In genomic region chr10:40029610-40030009, GRCm38 (mm10) we compare ENCODE assay signal across 17 mouse cellular contexts. TPM values are rescaled to one million over a fixed set of nuclear protein-coding genes. Genes with fewer than 3 reads are reported as not detected.
"Had no signal": no experiment of that assay in that cellular context is flagged by ENCODE, and none has a peak within 500 bp of the region (broad histone marks: within the 10 kb centered on the region; RNA-seq: fewer than 3 reads in every experiment).

No protein-coding gene starts in this region.

- H3K9me3 ChIP-seq: limb, embryonic 15.5 days; liver, embryonic 12.5 days had no signal

- H3K4me3 ChIP-seq: limb, embryonic 15.5 days; liver, embryonic 12.5 days; midbrain, embryonic 12.5 days; neural tube, embryonic 13.5 days had no signal

- H3K27ac ChIP-seq: limb, embryonic 15.5 days; liver, embryonic 12.5 days; midbrain, embryonic 12.5 days; neural tube, embryonic 13.5 days had no signal

- DNase-seq: kidney, postnatal 36 days; layer of hippocampus, adult 9-11 months; layer of hippocampus, postnatal 36 days; lung, embryonic 14.5 days; lung, postnatal 10 days; retina, postnatal 1 day; right cerebral cortex, postnatal 4 days; spleen, adult 18-20 months; thymus, adult 18-20 months; thymus, postnatal 14 days had no signal

- H3K36me3 ChIP-seq: limb, embryonic 15.5 days; midbrain, embryonic 12.5 days; neural tube, embryonic 13.5 days had no signal

- H3K27me3 ChIP-seq: limb, embryonic 15.5 days; midbrain, embryonic 12.5 days; neural tube, embryonic 13.5 days had no signal

RNA-seq across cellular contexts. Expression of gene Mfsd4b1, which starts 4.5 kb away (rescaled TPM):
- total RNA-seq: megakaryocyte-erythroid progenitor cell, adult 5-6 weeks had no signal
- polyA plus RNA-seq: lung, embryonic 14.5 days; midbrain, embryonic 12.5 days; stomach, embryonic 14.5 days had no signal

RNA-seq across cellular contexts. Expression of gene Mfsd4b5, which starts 43.2 kb away (rescaled TPM):
- total RNA-seq: megakaryocyte-erythroid progenitor cell, adult 5-6 weeks had no signal
- polyA plus RNA-seq: midbrain, embryonic 16.5 days; neural tube, embryonic 13.5 days; stomach, embryonic 14.5 days had no signal
